Mouse (Mus musculus): Measurements from ENCODE around the gene Tmem184a.

Tmem184a gene

DNA sequence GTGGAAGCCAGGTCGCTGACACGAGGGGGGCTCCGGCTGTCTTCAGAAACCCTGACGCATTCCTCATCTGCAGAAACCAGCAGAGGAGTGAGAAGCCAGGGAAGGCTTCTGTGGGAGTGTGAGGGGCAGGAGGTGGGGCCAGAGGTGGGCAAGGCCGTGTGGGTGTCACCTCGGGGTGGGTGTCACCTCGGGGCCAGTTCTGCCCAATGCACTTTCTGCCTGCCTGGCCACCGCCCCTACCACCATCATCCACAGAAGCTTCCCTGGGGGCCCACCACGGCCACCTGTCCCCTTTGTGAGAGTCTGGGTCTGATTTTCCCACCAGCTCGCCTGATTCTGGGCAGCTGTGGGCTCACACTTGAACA is 6.6 kb downstream of the Tmem184a start:
- no peak for DNase-seq (ENCODE audit: low spot score in 2 of 2)

DNA sequence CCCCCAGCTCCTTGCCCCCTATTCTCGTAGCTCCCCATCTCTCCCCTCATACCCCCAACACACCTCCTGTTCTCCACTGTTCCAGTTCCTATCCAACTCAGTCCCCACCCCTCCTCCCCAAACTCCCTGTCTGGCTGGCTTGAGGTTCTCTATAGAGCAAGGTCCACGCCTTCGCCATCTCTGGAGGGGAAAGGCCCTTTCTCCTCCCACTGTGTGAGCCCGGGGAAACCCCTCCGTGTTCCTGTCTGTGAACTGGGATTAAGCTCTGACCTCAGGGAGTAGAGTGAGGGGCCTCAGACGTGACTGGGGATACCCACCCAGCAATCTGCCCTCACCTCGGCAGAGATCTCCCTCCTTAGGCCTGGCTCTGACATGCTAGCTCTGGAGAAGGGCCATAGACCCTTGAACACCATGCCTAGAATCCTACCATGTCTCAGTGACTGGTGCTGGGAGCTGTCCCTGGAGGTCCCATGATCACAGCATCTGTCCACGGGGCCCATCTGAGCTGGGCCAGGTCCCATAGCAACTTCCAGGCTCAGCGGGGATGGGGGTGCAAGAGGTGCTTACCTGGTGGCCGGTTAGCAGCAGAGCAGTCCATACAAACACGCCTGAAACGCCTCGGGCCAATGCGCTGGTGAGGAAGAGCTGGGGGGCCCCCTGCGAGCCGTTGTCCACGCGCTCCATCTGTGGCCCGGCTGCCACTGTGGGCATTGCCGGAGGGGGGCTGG is 7.2 kb downstream of the Tmem184a start:
- no peak for DNase-seq (ENCODE audit: low spot score in 2 of 2)

DNA sequence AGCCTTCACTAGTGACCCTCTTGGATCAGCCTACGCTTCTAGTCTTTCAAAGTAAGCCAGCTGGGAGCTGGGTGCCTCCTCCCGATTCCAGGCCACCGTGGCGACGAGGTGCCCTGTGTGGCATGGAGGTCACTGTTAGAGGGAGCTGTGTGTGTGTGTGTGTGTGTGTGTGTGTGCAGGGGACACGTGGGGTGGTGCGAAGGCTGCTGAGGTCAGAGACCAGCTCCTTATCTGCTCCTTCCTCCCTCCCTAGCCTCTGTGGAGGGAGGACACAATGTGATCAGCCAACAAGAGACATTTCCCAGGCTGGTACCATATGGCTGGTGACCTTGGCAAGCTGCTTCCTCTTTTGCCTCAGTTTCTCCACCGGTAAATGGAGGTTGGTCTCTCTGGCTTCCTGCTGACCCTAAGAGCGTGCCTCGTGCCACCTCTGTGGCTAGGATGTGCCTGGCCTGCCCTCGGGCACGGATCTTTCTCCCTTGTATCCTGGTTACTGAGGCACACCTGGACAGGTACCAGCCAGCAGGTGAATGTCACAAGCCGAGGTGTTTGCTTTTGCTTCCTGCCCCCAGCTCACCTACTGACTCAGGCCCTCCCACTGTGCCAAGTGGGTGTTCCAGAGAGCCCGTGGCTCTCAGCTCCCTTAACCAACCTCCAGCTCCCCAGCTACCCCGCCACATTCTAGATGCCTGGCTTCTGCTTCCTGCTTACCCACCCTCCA is 7.9 kb downstream of the Tmem184a start:
- DNase-seq (ENCODE audit: low spot score in 2 of 2), result no peak

DNA sequence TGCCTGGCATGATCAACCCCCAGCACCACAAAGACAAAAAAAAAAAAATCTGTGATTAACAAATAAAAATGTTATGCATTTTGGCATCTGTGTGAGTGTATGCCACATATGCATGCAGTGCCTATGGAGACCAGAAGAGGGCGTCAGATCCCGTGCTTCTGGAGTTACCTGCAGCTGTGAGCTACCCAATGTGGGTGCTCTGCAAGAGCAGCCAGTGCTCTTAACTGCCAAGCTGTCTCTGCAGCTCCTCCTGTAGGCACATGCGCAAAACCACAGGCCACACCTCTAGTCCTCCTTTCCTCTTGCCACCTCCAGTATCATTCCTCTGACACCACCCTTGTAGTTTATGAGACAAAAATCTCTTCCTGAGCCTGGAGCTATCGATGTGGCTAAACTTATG is 10.3 kb downstream of the Tmem184a start:
- no peak for DNase-seq (ENCODE audit: low spot score in 2 of 2)

DNA sequence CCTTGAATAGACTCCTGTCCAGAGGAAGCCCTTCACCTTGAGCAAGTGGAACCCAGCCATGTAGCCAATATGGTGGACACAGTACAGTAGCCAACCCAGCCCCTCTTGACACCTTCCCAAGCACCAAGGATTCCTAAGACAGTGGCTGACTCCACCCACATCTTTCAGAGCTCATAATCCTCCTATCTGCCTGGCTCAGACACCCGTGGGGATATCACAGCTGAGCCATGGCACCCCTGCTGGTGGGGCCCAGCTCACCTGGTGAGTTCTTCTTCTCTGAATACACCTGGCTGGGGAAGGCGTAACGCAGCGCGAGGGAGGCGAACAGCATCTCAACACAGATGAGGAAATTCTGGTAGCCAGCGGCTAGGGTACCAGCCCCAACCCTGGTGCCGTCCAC is 13.8 kb downstream of the Tmem184a start:
- no peak for DNase-seq (ENCODE audit: low spot score in 2 of 2)

DNA sequence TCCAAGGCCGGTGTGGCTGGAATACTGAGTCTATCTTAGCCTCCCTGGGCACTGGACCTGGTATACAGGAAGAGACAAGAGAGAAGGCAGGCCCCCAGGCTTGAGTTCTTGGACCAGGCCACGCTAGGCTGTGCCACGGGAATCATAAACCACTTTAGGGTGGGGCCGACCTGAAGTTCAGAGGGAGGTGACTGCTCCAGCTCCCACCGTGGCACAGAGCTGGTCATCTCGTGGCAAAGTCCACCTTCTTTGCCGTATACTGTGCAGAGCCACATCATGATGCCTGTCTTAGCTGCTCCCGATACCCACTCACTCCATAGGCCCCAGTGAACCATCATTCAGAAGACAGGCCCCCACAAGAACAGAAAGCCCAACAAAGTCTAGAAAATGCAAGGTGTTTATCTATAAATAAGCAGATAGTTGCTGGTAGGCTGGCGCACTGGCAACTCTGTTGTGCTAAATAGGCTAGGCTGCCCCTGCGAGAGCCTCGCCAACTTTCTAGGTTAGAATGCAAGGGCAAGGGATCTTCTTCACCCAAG is 15.1 kb downstream of the Tmem184a start:
- DNase-seq (ENCODE audit: low spot score in 2 of 2), result no peak

DNA sequence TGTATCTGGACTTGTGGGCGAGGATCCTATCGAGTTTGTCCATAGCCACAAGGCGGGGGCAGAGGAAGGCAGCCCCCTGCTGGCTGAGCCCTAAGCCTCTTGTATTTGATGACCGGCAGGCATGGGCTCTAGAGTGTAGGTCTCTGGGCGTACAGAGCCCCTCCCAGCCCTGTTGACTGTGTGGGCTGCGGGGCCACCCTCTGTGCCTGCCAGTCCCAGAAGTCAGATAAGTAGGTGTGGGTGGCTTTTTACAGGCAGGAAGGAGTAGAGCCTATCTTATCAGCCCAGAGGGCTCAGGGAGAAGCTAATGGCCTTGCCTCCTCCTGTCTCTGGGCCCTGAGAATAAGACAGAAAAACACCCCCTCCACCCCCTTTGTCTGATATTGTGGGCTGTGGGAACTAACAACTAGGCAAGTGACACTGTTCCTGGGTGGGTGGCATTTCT is 15.6 kb downstream of the Tmem184a start:
- no peak for DNase-seq (ENCODE audit: low spot score in 2 of 2)

DNA sequence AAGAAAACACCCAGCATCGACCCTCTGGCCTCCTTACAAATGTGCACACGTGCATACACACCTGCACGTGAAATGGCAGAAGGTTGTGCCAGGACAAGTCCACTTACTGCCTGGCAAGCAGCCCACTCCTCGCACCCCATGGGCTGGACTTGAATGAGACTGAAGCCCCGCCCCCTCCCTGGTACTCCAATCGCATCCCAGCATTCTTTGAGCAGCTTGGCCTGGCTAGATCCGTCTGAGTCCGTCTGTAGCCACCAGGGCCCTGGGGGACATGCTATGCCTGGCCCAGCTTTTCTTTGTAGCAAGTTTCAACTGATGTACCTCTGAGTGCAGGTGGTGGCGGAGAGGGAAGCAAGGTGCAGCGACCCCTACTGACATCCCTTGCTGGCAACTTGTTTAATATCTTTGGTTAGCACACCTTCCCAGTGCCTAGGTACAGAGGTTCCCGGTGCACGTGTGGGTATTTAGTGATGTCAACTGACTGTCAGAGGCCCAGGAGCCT is 16.1 kb downstream of the Tmem184a start:
- DNase-seq (ENCODE audit: low spot score in 2 of 2), result no peak

DNA sequence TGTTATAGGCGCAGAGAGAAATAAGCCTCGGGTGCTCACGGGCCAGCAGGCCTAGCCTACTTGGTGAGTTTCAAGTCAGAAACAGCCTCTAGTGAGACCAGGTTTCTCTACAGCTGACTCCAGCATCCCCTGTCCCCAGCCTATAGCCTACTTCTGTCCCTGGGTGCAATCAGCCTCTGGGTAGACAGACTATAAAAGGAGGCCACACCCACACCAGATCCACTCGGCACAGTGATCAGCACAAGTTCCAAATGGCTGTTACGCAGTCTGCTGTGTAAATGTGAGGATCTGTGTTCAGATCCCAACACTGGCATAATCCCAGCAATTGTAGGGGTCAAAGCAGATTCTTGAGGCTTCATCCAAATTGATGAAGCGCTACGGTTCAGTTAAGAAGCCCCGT is 16.6 kb downstream of the Tmem184a start:
- no peak for DNase-seq (ENCODE audit: low spot score in 2 of 2)

DNA sequence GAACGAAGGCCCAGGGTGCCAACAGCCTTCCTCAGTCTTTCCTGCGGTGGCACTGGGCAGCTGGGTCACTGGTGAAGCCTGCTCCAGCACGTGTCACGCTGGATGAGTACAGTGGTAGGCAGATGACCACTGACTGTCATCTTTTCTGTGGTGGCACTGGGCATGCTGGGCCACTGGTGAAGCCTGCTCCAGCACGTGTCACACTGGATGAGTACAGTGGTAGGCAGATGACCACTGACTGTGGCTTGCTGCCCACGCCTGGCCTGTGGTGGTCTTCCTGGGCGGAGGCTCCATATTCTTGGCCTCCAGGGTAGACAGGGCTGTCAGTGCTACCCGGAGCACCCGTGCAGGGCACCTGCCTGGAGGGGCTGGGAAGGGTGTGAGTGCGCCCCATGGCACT is 17.8 kb downstream of the Tmem184a start:
- no peak for DNase-seq (ENCODE audit: low spot score in 2 of 2)

DNA sequence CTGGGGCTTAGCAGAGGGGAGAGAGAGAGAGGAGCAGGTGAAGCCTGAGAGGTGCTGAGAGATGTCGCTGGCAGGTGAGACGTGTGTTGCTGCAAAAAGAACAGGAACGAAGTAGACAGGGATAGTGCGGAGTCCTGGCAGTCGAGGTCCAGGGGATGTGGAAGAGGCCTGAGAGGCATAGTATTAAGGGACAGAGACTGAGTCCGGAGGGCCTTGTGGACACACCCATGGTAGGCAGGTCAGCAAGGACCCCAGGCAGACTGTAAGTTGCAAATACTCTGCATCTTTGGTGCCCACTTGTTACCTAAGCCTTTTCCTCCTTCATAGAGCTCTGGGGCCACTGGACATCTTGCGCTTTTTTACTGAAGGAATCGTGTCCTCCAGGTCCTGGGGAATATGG is 18.5 kb downstream of the Tmem184a start:
- no peak for DNase-seq (ENCODE audit: low spot score in 2 of 2)

DNA sequence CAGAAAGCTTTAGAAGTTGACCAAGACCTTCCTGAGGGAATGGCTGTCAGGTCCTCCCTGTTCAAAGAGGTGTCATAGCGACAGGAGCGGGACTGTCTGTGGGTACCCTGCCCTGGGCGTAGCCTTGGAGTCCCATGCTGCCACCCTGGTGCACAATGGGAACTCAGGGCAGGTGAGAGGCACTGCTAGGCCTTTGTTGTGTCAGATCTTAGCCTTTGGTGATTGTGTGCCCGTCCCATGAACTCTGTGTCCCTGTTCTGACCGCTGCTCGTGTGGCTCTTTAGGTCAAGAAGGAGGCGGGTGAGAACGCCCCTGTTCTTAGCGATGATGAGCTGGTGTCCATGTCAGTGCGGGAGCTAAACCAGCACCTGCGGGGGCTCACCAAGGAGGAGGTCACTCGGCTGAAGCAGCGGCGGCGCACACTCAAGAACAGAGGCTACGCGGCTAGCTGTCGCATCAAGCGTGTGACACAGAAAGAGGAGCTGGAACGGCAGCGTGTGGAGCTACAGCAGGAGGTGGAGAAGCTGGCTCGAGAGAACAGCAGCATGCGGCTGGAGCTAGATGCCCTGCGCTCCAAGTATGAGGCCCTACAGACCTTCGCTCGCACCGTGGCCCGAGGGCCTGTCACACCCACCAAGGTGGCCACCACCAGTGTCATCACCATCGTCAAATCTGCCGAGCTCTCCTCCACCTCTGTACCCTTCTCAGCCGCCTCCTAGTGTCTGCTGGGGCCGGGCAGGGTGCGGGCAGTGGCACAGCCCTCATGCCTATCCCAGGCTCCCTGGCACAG is 19.7 kb downstream of the Tmem184a start:
- DNase-seq (ENCODE audit: low spot score in 2 of 2), result no peak

DNA sequence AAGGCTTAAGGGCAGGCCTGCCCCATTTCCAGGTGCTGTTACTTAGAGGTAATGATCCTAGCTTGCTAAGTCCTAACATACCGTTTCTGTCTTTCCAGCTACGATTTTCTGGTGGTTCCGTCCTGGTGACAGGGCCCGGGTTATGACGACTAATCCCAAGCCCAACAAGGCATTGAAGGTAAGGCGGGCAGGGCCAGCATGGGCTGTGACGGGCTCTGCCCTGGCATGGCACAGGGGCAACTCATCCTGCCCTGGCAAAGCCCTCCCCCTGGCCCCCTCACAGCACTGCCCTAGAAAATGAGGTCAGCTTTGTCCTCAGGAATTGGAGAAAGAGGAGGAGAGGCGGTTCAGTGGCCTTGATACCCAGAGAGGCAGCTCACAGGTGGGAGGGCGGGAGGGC is 20.7 kb downstream of the Tmem184a start:
- no peak for DNase-seq (ENCODE audit: low spot score in 2 of 2)

DNA sequence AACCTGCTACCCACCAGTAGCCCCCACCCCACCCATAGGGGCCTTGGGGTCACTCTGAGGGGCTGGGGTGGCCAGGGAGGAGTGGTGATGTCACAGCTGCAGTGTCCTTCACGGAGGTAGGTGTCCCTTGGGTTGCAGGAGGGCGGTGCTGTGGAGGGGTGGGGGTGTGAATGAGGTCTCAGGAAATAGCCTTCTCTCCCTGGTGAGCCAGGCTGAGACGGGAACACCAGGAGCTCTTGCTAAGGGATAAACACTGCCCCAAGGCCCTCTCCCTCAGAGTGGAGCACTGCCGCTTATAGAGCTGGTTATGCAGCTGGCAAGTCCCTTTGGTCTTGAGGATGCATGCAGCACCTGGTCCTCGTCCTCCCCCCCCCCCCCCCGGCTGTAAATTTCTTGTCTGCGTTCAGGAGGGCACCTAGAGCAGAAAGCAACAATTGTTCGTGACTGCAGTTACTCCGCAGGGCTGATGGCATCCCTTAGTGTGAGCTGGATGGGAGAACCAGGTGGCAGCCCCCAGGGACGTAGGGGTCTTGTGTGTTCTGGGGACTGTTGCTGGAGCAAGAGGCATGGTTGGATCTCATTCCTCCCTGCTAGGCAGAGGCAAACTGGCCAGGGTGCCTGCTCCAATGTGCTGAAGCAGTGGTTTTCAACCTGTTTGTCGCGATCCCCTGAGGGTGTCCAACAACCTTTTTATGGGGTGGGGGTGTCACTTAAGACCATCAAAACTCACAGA is 21.4 kb downstream of the Tmem184a start:
- DNase-seq (ENCODE audit: low spot score in 2 of 2), result no peak

DNA sequence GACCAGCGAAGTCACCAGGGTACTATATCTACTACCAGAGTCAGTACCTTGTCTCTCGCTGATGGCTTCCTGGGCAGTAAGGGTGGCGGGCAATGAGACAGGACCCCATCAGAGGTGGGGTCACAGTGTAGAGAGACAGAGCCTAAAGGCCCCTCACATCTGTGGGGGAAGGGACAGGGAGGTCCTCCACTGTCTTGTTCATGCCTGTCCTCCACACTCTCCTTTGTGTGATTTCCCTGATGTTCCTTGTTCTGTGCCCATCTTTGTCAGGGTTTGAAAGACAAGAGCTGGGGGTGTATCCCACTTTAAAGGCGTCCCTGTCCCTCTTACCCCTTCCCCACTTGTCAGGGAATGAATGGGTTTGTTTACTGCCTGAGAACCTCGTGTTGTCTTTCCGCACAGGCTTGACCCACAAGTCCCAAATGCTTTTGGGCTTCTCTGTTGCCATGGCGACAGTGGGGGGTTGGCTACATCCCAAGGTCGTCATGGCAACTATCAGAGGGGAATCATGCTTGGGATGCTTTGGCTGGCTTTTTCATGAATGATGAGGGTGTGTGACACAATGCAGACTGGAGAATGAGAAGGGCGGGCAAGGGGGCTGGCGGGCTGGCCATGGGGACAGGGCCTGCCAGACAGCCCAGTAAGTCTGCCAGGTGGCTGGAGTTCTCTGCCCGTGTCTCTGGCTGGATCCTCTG is 22.1 kb downstream of the Tmem184a start:
- peak; percentile 47 to 67 for DNase-seq (ENCODE audit: low spot score in 2 of 2)

DNA sequence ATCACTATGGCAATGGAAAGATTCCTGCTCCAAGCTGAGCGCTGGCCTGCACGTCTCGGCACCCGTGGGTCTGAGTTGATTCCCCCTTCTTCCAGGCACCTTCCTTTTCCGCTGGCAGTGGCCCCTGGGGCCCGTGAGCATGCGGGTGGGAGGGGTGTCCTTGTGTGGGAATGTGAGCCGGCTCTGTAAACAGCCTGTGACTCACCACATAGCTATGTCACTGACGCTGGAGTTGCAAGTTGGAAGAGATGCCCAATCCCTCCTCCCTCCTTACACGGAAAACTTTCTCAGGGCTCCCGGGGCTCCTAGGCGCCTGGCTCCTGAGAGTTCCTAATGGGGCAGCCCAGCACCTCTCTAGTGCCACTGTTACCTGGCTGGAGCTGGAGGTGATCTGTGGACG is 22.8 kb downstream of the Tmem184a start:
- peak in 1 of 2 experiments; percentile 43 for DNase-seq (ENCODE audit: low spot score in 2 of 2)

DNA sequence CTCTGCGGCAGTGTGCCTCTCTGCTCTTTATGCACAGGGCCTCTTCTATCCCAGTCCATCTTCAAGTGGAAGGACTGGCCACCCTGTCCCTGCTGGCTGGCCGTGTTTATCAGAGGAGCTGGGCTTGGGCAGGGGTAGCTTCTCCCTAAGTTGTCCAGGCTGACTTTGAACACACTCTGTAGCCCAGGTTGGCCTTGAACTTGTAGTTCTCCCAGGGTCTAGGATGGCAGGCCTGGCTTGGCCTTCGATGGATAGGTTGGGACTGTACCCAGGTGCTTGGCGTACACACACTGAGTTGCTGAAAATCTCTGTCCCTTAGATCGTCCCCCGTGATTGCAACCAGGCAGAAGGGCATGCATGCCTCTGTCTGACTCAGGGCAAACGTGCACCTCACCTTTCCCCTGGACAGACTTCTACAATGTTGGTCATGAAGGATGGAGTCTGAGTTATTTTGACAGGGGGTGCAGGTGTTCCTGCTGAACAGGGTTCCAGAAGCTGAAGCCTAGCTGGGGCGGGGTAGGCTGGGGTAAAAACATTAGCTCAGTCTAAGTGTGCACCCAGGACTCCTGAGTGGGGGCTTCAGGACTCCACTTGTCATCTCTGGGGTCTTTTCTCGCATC is 23.6 kb downstream of the Tmem184a start:
- DNase-seq (ENCODE audit: low spot score in 2 of 2), result no peak

DNA sequence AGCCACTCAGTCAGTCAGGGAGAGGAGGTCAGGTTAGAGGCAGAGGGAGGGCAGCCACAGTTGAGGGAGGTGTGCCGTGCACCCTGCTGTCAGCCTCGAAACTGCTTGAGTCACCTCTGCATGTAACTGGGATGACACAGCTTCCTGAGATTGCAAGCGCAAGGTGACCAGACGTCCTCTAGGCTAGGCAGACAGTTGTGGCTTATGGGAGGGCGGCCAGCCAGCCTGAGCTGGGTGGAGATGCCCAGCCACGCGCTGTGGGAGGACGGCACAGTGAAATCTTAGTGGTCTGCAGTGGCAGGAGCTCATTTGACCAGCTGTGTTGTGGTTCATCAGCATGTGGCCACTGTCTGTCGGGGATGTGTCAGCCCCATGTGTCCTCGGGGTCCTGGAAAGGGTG is 24.8 kb downstream of the Tmem184a start:
- no peak for DNase-seq (ENCODE audit: low spot score in 2 of 2)

DNA sequence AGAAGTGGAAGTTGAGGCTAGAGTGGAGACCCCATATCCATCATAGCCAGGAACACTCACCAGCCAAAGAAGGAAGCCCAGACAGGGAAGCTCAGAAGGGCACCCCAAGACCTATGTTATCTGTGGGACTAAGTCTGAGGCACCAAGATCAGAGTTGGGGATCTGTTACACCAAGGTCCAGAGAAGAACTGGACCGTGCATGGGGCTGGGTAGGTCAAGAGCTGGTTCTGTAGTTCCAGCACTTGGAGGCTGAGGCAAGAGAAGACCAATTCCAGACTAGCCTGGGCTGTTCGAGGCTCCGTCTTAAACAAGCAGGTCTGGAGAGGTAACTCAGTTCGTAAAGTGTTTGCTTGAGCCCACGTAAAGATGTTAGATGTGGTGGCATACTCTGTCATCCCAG is 25.6 kb downstream of the Tmem184a start:
- no peak for DNase-seq (ENCODE audit: low spot score in 2 of 2)

DNA sequence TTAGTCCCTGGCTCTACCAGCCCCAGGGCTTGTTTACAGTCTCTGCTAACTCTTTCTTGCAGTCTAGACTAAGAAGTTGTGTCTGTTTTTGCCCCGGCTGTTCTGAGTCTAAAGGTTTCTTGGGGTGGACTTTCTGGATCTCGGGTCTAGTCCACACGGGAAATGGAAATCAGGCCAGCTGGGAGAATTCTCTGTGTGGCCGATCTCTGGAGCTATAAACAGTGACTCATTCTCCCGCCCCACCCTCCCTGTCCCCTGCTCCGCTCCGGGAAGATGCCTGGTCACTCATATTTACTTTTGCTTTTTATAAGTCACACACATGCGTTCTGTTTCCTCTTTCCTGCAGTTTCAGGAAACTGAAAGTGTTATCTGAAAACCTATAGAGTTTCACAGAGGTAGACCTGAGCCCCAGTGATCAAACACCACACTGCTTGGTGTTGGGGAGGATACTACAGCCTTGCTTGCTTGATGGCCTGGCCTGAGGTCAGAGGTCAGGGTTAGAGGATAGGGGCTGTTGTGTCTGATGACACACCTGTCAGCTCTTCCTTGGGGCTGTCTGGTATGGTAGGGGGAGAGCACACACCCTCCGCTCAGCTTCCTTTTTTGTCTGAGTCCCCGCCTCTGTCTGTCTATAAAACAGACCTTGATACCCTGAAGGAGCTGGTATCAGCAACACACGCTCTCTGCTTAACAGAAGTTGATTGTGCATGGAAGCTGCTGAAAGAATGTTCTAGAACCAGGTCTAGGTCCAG is 26.2 kb downstream of the Tmem184a start:
- no peak for DNase-seq (ENCODE audit: low spot score in 2 of 2)
